Mouse (Mus musculus) embryonic fibroblast, embryonic 13.5 days (primary cell): ENCODE measurements at regions not wholly inside any gene's neighbourhood (a gene's known extent, or its start where the extent isn't known, plus 50 kb on each side); places are given as distances from the start of the nearest gene placed in this dataset.

Source experiments
- CTCF ChIP-seq: IDR thresholded peaks from 2 replicates; pipeline ENCODE4 v1.5.1; 2011; ENCODE audit warnings: mild to moderate bottlenecking, control low read depth, low read length, moderate library complexity, borderline replicate concordance; ENCODE audit not compliant: insufficient read depth
- POLR2A ChIP-seq: IDR thresholded peaks from 2 replicates; pipeline ENCODE4 v1.6.1; 2011; ENCODE audit warnings: low read depth, mild to moderate bottlenecking, control low read depth, low read length, moderate library complexity

DNA sequence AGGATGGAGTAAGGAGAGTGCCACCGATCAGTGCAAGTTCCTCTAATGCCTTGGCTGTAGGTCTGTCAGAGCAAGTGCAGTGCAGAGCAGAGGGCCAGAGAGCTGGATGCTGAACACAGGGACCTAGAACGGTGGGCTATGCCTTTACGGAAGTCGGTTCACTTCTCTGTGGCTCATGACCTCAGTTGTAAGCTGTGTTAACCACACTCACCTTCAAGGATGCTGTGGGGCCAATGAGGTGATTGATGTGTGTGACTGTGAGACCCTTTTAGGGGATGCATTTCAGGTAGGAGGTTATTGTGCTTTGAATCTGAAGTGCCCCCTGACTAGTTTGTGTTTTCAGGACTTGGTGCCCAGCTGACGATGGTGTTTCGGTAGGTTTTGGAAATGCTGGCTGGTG is 254.4 kb downstream of the 4933412E24Rik start:
- TF ChIP-seq POLR2A (no peak), CTCF (no peak)
